Mouse (Mus musculus) CH12.LX (cell line): Measurements from ENCODE around the gene Bri3. TPM values are rescaled to one million over a fixed set of nuclear protein-coding genes. Genes with fewer than 3 reads are reported as not detected.

ENCODE experiments used
- DNase-seq: peaks from one replicate; pipeline ENCODE4 v3.0.0-alpha.2; 2013; ENCODE audit errors: extremely low read depth
- H3K27ac ChIP-seq: 2 replicates; pipeline ENCODE4 v1.5.1; 2012; ENCODE audit warnings: low read depth, mild to moderate bottlenecking, control low read depth, moderate library complexity; ENCODE audit not compliant: insufficient read depth
- H3K27me3 ChIP-seq: replicated peaks from 2 replicates; pipeline ENCODE3; 2012; ENCODE audit warnings: inconsistent platforms
- H3K36me3 ChIP-seq, 2 experiments: replicated peaks in 1 of 2; 2 replicates each; pipeline versions ENCODE3 to v1.6.1; 2012; ENCODE audit warnings: inconsistent platforms in 1 of 2, low read length in 1 of 2, mild to moderate bottlenecking in 1 of 2, mixed read lengths in 1 of 2, moderate library complexity in 1 of 2; ENCODE audit not compliant: control insufficient read depth in 1 of 2, insufficient read depth in 1 of 2
- H3K4me1 ChIP-seq, 2 experiments: 2 replicates each; pipeline ENCODE4 v1.6.1; 2012; ENCODE audit warnings: inconsistent platforms in 1 of 2, moderate library complexity in 1 of 2; ENCODE audit not compliant: insufficient read depth in 2 of 2, control insufficient read depth in 1 of 2
- H3K4me2 ChIP-seq: 2 replicates; pipeline ENCODE4 v1.6.1; 2012; ENCODE audit warnings: low read depth, mild to moderate bottlenecking, control low read depth; ENCODE audit not compliant: poor library complexity, insufficient read depth, severe bottlenecking
- H3K4me3 ChIP-seq, 3 experiments: fragments of 150-350 bp in 1 of 3; sonication (generic) in 1 of 3; replicated peaks in 1 of 3; 2 replicates each; pipeline versions ENCODE3 to v1.5.1; 2011 to 2012; ENCODE audit warnings: low read depth in 2 of 3, low read length in 2 of 3, mild to moderate bottlenecking in 2 of 3, moderate library complexity in 2 of 3, control low read depth in 1 of 3, improper control_type of control experiment in 1 of 3, inconsistent platforms in 1 of 3, mixed read lengths in 1 of 3; ENCODE audit not compliant: poor library complexity in 1 of 3
- H3K79me2 ChIP-seq: replicated peaks from 2 replicates; pipeline ENCODE4 v1.6.1; 2012; ENCODE audit warnings: mild to moderate bottlenecking, moderate library complexity; ENCODE audit not compliant: control insufficient read depth, poor library complexity, insufficient read depth, severe bottlenecking; ENCODE audit errors: extremely low read depth
- H3K9ac ChIP-seq: 2 replicates; pipeline ENCODE4 v1.6.1; 2012; ENCODE audit warnings: low read depth, mild to moderate bottlenecking, control low read depth, moderate library complexity; ENCODE audit not compliant: insufficient read depth
- H3K9me3 ChIP-seq: replicated peaks from 2 replicates; pipeline ENCODE3; 2012; ENCODE audit warnings: low read length, inconsistent platforms, mixed read lengths
- BHLHE40 ChIP-seq: IDR thresholded peaks from 2 replicates; pipeline ENCODE4 v1.6.1; 2011; ENCODE audit warnings: mild to moderate bottlenecking, low read depth, low read length, improper control_type of control experiment
- CTCF ChIP-seq, 2 experiments: IDR thresholded peaks in 1 of 2; conservative IDR thresholded peaks in 1 of 2; 2 replicates each; pipeline ENCODE4 v1.5.1; 2011 to 2012; ENCODE audit warnings: low read depth in 2 of 2, low read length in 2 of 2, improper control_type of control experiment in 1 of 2, inconsistent platforms in 1 of 2, mild to moderate bottlenecking in 1 of 2, moderate library complexity in 1 of 2
- ELF1 ChIP-seq: IDR thresholded peaks from 2 replicates; pipeline ENCODE4 v1.6.1; 2014; ENCODE audit warnings: low read depth, mild to moderate bottlenecking, inconsistent platforms, low read length, improper control_type of control experiment
- EP300 ChIP-seq: IDR thresholded peaks from 2 replicates; pipeline ENCODE4 v1.6.1; 2011; ENCODE audit warnings: low read length, improper control_type of control experiment
- GABPA ChIP-seq: IDR thresholded peaks from 2 replicates; pipeline ENCODE4 v1.6.1; 2012; ENCODE audit warnings: low read depth, low read length, improper control_type of control experiment, inconsistent platforms; ENCODE audit not compliant: insufficient replicate concordance
- KAT2A ChIP-seq: IDR thresholded peaks from 2 replicates; pipeline ENCODE4 v1.6.1; 2012; ENCODE audit warnings: low read length, improper control_type of control experiment, inconsistent platforms; ENCODE audit not compliant: insufficient replicate concordance
- MEF2A ChIP-seq: IDR thresholded peaks from 2 replicates; pipeline ENCODE4 v1.6.1; 2014; ENCODE audit warnings: low read depth, mild to moderate bottlenecking, inconsistent platforms, low read length, improper control_type of control experiment, borderline replicate concordance
- MYC ChIP-seq: IDR thresholded peaks from 2 replicates; pipeline ENCODE4 v1.6.1; 2011; ENCODE audit warnings: low read depth, mild to moderate bottlenecking, improper control_type of control experiment, low read length
- NRF1 ChIP-seq: IDR thresholded peaks from 2 replicates; pipeline ENCODE4 v1.6.1; 2014; ENCODE audit warnings: low read depth, mild to moderate bottlenecking, inconsistent platforms, low read length, improper control_type of control experiment, moderate library complexity
- PAX5 ChIP-seq: IDR thresholded peaks from 2 replicates; pipeline ENCODE4 v1.6.1; 2012; ENCODE audit warnings: low read length, inconsistent platforms, mixed read lengths
- POLR2A ChIP-seq: IDR thresholded peaks from 2 replicates; pipeline ENCODE4 v1.6.1; 2011; ENCODE audit warnings: low read depth, mild to moderate bottlenecking, improper control_type of control experiment, low read length
- POLR2AphosphoS2 ChIP-seq: IDR thresholded peaks from 2 replicates; pipeline ENCODE4 v1.6.1; 2011; ENCODE audit warnings: low read depth, low read length, improper control_type of control experiment
- RAD21 ChIP-seq: IDR thresholded peaks from 2 replicates; pipeline ENCODE4 v1.6.1; 2011; ENCODE audit warnings: low read depth, mild to moderate bottlenecking, low read length, improper control_type of control experiment, moderate library complexity
- SIN3A ChIP-seq: IDR thresholded peaks from 2 replicates; pipeline ENCODE4 v1.6.1; 2012; ENCODE audit warnings: low read length, improper control_type of control experiment, inconsistent platforms
- TCF12 ChIP-seq: IDR thresholded peaks from 2 replicates; pipeline ENCODE4 v1.6.1; 2014; ENCODE audit warnings: low read depth, mild to moderate bottlenecking, inconsistent platforms, low read length, improper control_type of control experiment
- USF1 ChIP-seq: IDR thresholded peaks from 2 replicates; pipeline ENCODE4 v1.6.1; 2014; ENCODE audit warnings: low read depth, mild to moderate bottlenecking, inconsistent platforms, low read length, improper control_type of control experiment
- USF2 ChIP-seq: conservative IDR thresholded peaks from 2 replicates; pipeline ENCODE4 v1.6.1; 2011; ENCODE audit warnings: low read depth, low read length, improper control_type of control experiment
- ZKSCAN1 ChIP-seq: IDR thresholded peaks from 2 replicates; pipeline ENCODE4 v1.6.1; 2012; ENCODE audit warnings: low read depth, inconsistent platforms, low read length, improper control_type of control experiment, borderline replicate concordance
- ZNF384 ChIP-seq: IDR thresholded peaks from 2 replicates; pipeline ENCODE4 v1.6.1; 2012; ENCODE audit warnings: low read depth, low read length, improper control_type of control experiment, inconsistent platforms
- dilution Hi-C: fragments of 300-500 bp; cut with MboI; formaldehyde crosslinking; loops from 2 replicates; pipeline ENCODE4 v1.14.3; 2020; ENCODE audit warnings: low sequenced_read_pairs; ENCODE audit not compliant: extremely low pct_unique_long_range_greater_than_20kb, extremely low pct_ligation_motif_present
- in situ Hi-C: fragments of 300-500 bp; cut with MboI; formaldehyde crosslinking; loops from 3 replicates; pipeline ENCODE4 v1.14.3; 2019; ENCODE audit warnings: low sequenced_read_pairs, low pct_ligation_motif_present, low pct_unique_long_range_greater_than_20kb, mixed read lengths
- polyA plus RNA-seq: library from polyadenylated mRNA; unstranded; fragments of >175 nt; gene quantifications from 2 replicates; pipeline ENCODE4 v1.2.1, GENCODE M21; 2012; ENCODE audit warnings: low read depth; ENCODE audit not compliant: insufficient read length
- total RNA-seq, 2 experiments: library from RNA; depleted of rRNA; stranded (reverse); fragments of 300-350 nt in 1 of 2; fragments of >200 nt in 1 of 2; gene quantifications; 2 replicates each; pipeline ENCODE4 v1.2.3; 2012 to 2014

The Bri3 gene
- total and polyA plus RNA-seq, 3 experiments = 9.3 to 41.7 (median 20.3) TPM

DNA sequence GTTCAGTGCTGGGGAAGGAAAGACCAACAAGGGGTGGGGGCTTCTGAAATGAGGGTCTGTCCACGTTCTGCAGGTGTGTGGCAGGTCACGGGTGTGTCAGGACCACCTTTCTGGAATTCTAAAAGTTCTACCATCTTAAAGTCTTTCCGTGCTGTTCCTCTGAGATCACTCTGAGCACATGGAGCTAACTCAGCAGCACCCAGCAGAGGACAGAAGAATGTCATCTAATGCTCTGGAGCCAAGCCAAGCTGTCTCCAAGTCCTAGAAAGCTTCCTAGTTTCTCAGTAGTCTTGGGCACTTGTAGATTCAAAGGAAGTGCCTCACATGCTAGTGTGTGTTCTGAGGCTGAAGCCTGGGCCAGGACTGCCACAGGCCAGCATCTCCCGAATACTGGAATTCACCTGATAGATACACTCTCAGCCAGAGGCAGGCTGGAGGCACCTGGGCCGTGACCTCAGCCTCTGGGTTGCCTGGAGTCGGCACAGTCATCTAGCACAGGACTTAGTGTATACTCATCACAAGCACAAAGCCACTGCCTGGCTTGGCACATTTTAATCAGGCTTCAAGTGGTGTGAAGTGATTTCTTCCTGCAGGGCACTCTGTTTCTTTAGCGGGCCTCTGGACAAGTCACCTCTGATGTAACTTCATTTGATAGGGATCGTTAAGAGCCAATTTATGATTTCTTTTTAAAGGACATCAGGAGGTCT lies 23.5 kb downstream of the Bri3 start:
- no peak for DNase-seq
- H3K4me1 ChIP-seq = peaks cover 0 to 29% of the 10 kb centered on the region in 2 experiments; a peak in 2 of 4 replicates
- H3K36me3 ChIP-seq = peaks cover 8 to 61% of the 10 kb centered on the region in 2 experiments
- H3K4me2 ChIP-seq = no peak overlapping the region
- H3K27ac ChIP-seq = no peak overlapping the region
- no peaks in the 10 kb centered on the region for H3K79me2 ChIP-seq
- H3K27me3 ChIP-seq = no peaks in the 10 kb centered on the region
- no peaks in the 10 kb centered on the region for H3K9me3 ChIP-seq
- H3K4me3 ChIP-seq = no peak overlapping the region
- no peak for TF ChIP-seq MEF2A
- no peak for TF ChIP-seq POLR2AphosphoS2
- no peak for TF ChIP-seq CTCF (conservative IDR thresholded peaks at IDR 0.05 in 1 of 2, IDR thresholded peaks at IDR 0.05 in 1 of 2; ENCODE audit: low read depth in 2 of 2, low read length in 2 of 2)
- TF ChIP-seq ZKSCAN1 = no peak
- no peak for TF ChIP-seq USF1
- no peak for TF ChIP-seq SIN3A
- TF ChIP-seq RAD21 = no peak
- H3K9ac ChIP-seq = no peak overlapping the region
- dilution Hi-C loops = no loop called here
- in situ Hi-C loops = no loop called here

DNA sequence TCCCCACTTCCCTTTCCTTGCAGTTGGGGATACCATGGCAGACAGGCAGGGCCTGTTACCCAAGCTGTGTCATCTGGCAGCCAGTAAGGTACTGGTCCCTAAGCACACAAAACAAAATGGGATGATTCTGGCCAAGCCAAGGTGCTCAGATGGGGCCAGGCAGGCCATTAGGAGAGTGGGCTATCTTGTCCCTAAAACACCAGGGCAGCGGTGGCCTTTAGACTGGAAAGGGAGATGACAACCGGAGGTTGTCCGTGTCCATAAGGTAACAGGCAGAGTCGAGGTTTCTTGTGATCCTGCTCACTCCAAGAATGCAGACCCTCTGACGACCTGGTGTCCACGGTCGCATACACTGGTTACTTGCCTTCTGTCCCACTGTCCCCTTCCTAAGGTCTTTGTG lies 25.7 kb downstream of the Bri3 start:
- H3K9me3 ChIP-seq = no peaks in the 10 kb centered on the region
- H3K9ac ChIP-seq = no peak overlapping the region
- H3K4me3 ChIP-seq = no peak overlapping the region
- H3K79me2 ChIP-seq = no peaks in the 10 kb centered on the region
- no peak overlapping the region for H3K4me2 ChIP-seq
- H3K27ac ChIP-seq = no peak overlapping the region
- TF ChIP-seq ZNF384 (no peak), ZKSCAN1 (no peak), MYC (no peak), RAD21 (no peak), EP300 (no peak), NRF1 (no peak), KAT2A (no peak), GABPA (no peak), TCF12 (no peak), BHLHE40 (no peak), PAX5 (no peak), ELF1 (no peak), USF2 (no peak), POLR2A (no peak)
- TF ChIP-seq, all 38 proteins: peak for 0
- dilution Hi-C loops = no loop called here
- Histone ChIP-seq H3K4me1 (peaks cover 0 to 25% of the 10 kb centered on the region in 2 experiments; a peak in 2 of 4 replicates), H3K27me3 (no peaks in the 10 kb centered on the region), H3K36me3 (peaks cover under 1 to 46% of the 10 kb centered on the region in 2 experiments)
- DNase-seq = no peak
- in situ Hi-C loops = no loop called here
